Mouse (Mus musculus) spleen, postnatal 36 days (tissue): Measurements from ENCODE around the gene Rnf145.

Experiments used
- DNase-seq, 2 experiments: peaks; one replicate each; pipeline ENCODE4 v3.0.0; 2022; ENCODE audit warnings: low spot score in 2 of 2, mixed read lengths in 1 of 2

Rnf145 gene

DNA sequence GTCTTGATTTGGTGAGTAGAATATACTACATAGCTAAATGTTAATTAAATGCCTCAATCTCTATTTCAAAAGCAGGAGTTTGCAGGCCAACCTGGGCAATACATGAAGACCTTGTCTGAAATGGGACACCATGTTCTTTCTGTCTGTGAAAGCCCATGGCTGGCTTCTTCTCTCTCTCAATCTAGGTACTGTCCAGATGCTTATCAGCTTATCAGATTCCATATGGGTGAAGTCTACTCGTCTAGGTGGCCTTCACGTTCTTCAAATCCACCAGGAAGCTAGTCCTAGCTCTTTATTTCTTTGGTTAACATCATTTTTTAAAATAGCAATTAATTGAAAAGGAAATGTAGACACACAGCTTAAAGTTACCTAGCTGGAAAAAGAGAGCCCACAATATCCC lies 8.9 kb upstream of the Rnf145 start:
- no peak for DNase-seq

DNA sequence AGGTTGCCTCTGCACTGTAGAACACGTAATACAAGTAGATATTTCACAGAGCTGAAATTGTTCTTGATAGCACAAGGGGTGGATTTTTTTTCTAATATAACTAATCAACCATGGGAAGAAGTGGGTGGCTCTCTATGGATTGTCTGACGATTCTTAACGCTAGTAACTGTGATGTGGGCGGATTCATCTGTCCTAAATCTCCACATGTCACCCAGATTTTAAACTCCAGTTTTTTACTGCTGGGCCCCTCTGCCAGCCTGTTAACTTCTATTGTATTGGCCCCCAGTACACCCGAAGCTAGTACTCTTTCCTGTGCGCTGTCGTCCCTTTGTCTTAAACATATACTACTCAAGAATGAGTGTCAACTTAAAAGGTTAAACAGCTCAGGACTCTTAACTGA lies 8.4 kb upstream of the Rnf145 start:
- no peak for DNase-seq

DNA sequence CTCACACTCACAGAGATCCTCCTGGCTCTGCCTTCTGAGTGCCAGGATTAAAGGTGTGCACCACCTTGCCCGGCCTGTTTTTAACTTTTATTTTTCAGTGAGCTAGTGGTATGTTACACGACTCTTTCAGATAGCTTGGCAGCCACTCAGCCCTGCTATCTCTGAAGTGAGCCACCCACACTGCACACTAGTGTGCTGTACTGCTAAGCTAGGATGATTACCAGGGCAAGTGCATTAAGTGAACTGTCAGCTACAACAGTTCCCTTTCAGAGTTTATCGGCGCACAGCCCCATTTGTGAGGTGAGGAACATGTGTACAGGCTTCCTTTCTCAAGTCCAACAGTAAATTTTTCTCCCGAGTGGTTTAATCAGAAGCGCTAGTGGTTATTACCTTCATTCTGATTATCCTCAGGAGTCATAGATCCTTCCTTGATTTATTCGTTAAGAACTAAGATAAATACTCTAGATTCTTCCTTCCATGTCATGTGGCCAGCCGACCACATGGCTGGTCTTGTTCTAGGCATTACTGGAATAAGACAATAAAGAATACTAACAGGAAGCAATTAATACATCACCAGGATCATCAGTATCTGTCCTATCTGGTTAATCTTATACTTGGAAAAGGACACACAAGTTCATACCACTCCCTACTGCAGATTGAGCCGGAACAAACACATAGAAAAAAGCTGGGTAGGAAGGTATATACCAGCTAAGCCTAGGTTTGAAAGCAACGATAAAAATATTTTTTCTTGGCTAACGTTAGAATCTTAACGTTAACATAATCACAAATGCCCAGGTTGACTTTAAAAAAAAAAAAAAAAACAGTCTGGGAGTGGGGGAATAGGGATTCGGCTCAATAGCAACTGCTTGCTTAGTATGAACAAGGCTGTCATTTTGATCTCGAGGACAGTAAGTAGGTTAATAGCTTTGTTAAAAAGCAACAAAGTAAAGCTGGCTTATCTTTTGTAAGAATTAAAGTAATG lies 6.4 kb upstream of the Rnf145 start:
- DNase-seq: peak; percentile 53 to 71

DNA sequence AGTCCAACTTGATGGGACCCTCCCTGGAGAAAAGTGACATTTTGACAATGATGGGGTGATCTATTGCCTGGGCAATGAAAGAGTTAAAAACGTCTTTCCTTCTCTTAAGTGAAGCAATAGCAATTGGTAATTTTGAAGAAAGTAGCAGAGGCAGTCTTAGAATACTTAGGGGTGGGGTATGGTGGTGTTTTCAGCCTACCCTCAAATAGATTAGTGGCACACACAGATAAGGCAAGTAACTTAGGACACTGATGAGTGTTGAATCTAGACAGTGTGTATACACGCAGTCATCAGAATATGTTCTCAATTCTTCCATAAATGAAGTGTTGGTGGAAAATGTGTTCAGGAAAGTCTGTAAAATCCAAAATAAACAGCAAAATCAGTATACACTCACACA lies 5.7 kb upstream of the Rnf145 start:
- no peak for DNase-seq

DNA sequence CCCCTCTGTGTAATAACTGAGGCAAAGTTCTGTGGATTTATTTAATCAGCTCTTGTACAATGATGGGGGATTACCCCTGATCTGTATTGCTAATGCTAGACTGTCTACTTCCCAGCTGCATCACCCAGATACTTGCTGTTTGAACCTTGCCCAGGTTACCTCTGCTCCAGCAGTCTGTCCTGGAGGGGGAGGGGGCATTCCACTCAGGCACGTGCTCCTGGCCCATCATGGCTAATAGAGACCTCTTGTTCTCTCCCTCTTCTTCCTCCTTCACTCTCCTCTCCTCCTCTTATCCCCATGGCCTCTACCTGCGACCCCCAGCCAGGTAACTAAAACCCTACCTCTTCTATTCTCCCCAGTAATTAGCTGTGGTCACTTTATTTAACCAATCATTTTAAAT lies 4.1 kb upstream of the Rnf145 start:
- DNase-seq: no peak

DNA sequence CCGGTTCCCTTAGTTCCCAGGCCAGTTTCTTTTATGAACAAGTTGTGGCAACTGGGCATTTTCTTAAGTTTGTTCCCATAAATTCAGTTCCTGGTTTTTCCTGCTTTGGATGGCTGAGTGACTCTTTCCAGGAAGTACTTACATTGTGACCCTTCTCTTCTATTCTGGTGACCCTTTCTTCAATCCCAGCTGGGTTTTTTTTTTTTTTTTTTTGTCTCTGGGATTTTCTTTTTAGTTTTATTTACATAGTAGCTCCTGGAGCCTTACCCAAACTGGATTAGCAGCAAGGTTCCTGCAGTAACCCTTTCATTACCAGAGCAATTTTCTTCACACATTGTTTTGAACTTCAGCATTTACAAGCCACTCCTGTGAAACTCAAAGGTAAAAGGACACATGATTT lies 2.4 kb upstream of the Rnf145 start:
- no peak for DNase-seq

DNA sequence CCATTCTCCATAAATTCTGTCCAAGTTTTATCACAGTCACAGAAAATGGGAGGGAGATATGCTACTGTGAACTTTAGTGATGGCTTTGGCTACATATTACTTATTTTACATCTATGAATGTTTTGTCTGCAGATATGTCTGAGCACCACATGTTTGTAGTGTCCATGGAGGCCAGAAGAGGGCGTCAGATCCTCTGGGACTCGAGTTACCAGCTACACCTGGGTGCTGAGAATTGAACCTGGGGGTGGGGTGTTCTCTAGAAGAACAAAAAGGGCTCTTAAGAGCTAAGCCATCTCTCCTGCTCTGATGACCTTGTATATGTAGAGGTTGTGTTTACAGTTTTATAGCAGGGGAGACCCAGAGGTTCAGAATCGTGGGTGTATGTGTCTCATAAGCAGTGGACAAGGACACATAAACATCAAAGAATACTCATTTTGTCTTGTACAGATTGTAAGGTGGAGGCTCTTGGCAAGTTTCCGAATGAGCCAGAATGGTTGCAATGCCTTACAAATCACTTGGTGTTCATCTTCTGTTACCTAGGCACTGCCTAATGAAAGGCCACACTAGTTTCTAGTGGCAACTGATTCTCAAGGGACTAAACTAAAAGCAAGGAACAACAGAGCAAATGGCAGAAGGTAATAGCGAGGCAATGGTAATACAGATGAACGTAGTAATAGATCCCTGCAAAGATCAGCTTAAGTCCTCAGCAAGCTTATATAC lies 1.0 kb upstream of the Rnf145 start:
- no peak for DNase-seq

DNA sequence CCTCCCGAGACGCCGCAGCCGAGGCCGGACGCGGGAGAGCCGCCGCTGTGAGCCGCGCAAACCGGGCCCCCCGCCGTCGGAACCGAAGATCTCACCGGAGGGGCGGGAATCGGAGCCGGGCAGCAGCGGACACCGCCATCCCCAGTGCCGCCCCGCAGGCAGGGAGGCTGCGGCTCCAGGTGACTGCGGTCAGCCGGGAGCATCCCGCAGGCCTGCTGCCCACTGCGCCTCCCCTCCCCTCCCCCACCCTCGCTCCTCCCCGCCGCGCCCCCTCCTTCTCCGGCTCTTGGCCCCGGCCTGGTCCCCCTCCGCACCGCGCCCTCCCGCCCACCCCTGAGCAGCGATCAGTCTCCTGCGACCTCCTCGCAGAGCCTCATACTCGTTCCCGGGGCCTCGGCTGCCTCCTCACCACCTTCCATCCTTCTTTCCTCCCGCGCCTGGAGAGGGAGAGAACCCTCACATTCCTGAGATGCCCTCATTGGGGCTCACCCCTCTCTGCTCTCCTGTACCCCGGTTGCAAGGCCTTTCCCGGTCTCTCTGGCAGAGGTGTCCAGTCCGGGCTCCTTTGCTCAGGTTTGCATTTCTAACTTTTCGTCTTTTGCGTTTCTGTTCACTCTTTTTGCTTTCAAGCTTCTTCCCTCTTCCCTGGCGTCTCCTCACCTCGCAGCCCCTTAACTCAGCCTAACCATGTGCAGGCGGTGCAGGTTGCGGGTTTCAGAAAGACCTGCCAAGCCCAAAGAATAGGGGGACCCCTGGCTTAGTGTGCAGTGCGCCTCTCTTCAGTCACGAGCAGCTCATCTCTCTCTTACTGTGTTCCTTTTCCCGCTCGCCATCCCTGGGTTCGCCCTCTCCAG lies 559 bp downstream of the Rnf145 start:
- DNase-seq: peak in 1 of 2 experiments; percentile 30

DNA sequence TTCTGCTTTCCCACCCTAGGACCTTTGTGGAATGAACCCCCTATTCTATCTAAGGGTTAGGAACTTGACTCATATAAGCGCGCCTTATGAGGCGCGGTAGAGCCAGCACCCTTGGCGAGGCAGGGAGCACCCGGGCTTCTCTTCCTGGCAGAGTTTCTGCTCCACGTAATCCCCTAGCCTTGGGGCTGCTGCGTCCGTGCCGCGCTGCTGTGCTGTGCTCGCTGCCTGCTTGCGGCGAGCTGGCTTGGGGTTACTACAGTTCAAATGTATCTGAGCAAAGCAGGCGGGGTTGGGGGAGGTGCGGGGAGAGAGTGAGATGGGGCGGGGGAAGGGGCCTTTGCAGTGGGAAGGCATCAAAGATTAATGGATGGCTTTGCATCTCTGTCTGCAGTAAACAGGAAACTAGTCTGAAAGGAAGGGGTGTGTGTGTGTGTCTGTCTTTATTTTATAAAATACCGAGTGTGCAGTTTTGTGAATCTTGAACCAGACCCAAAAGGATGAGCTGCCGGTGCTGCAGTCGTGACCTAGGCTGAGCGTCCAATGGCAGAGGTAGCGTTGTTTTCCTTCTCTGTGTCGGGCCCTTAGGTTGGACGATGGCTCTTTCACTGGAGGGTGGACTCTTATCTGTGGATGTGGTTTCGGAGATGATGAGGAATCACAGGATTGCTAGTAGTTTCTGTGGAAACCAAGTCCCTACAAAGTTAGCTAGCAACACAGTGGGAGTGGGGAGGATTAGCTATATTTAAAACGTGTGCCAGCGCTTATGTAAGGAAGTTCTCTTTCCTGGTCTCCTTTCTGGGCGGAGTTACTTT lies 1.4 kb downstream of the Rnf145 start:
- peak; percentile 85 to 90 for DNase-seq

DNA sequence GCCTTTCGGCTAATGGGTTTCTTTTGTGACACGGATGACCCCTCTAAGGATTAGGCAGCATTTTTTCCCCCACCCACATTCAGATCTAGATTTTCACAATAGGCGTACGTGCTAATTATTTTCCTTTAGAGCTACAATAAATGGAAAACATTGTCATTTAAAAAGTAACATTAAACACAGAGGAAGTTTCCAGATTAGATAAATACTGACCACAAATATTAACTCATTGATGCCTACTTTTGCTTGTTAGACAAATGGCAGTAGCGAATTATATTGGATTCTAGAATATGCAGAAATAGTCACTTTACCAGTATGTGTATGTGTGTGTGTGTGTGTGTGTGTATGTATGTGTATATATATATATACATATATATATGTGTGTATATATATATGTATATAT lies 3.8 kb downstream of the Rnf145 start:
- no peak for DNase-seq

DNA sequence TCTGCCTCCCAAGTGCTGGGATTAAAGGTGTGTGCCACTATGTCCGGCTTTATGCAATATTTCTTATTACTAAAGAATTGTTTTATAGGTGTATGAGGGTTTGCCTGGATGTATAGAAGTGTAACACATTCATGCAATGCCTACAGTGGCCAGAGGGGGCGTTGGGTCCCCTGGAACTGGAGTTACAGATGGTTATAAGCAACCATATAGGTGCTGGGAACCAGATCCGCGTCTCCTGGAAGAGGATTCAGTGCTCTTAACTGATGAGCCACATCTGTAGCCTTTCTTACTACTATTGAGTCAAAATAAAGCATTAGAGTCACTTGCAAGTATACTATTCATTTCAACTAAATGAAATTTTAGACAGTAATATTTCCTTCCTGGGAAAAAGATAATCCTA lies 7.0 kb downstream of the Rnf145 start:
- no peak for DNase-seq

DNA sequence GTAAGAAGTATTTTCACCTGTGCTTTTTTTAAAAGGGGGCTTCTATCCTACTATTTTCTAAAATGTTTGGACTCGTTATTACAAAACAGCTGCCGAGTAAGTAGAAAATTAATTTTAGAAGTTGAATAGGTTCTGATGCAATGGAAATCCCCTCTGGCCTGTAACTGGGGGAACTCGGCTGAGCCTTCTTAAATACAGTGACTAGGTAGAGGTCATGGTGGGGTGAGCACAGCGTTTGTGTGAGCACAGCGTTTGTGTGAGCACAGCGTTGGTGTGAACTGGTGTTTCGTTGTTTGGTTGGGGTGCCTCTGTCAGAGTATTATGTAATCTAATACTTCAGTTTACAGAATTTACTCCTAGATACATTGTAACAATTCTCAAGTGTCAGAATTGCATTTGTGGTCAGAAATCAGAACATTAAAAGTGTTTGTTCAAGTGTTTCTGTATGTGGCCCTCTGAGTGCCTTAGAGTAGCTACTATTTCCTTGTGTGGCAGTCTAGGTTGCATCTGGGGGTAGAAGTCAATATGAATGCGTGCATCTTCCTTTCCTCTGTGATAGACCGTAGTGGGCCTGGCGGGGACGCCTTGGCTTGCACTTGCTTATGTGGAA lies 8.0 kb downstream of the Rnf145 start:
- peak; percentile 62 to 72 for DNase-seq

DNA sequence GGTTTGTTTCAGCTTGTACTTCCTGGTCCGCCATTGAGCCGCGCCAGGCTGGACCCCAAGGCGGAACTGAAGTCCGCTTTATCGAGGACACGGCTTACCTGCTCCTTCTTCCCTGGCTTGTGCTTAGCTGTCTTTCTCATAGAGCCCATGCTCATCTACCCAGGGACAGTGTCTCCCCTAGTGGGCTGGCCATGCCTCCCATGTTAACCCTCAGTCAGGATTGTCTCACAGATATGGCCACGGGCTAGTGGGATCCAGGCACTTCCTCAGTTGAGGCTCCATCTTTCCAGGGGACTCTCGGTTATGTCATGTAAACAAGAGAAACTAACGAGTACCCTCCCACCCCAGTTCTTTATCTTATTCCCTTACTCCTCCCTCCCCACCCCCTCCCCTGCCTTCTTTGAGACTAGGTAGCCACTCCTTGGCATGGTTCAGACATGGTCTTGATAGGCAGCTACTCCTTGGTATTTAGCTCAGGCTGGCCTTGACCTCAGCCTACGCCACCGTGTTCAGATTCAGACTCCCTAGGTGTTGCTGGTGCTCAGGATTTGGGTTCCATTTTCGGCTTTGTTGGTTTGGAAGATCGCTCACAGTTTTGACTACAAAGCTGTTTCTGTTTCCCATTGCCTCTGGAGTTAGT lies 9.9 kb downstream of the Rnf145 start:
- no peak for DNase-seq

DNA sequence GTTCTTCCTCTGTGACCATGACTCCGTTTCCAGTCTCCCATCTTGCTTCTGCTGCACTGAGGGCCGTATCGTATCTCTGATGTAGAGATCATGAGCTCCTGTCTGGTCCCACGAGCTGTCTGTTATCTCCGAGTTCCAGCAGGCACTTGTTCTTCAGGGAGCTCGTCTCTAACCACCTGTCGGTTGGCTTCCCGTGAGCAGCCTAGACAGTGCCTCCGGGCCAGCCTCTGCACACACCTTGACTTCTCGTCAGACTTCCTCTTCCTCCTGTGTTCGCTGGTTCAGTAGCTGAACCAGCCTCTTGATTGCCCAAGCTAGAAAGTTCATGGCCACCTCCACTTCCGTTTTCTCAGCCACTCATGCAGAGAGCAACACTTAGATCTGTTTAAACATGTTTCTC lies 10.4 kb downstream of the Rnf145 start:
- DNase-seq: peak; percentile 86 to 87

DNA sequence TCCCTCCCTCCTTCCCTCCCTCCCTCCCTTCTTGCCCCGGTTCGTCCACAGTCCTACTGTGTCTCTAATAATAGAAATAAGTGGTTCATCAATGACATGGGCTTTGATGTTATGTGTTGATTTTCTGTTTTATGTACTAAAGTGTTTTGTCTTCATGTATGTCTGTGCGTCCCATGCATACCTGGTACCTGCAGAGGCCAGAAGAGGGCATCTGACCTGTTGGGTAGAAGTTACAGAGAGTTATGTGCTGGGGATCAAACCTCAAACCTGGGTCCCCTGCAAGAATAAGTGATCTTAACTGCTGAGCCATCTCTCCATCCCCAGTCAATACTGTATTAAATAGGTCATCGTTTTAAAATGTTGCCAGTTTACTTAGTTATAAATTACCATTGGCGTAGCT lies 11.0 kb downstream of the Rnf145 start:
- DNase-seq: no peak

DNA sequence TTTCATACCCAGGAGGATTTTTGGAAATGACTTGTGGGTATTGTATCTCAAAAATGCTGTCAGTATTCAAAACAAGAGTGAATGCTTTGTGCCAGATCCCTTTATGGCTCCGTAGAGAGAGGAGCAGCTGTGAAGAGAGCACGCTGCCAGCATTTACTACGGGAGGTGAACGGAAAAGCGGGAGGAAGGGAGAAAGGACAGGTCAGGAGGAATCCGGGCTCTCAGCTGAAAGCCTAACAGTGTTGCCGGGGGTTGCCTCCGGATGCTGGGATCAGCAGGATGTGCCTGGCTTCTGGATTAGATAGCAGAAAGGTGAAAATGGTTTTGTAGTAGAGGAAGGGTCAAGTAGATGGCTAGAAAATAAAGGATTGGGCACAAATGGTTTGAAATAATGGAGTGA lies 11.6 kb downstream of the Rnf145 start:
- no peak for DNase-seq

DNA sequence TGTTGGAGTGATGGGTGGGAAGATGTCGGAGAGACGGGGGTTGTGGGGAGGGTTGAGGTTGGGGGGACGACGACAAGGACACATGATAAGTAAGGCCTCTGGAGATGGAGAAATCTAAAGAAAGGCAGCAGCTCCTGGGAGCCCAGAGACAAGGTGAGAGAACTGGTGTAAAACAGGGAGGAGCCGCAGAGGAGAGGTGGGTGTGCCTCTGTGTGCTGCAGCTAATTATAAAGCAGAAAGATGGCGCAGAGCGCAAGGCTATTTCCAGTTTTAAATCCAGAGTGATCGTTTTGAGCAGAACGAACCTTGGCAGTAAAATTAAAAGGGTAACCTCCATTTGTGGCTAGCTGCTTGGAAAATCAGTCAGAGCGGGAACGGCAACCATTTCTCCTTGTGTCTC lies 12.1 kb downstream of the Rnf145 start:
- no peak for DNase-seq

DNA sequence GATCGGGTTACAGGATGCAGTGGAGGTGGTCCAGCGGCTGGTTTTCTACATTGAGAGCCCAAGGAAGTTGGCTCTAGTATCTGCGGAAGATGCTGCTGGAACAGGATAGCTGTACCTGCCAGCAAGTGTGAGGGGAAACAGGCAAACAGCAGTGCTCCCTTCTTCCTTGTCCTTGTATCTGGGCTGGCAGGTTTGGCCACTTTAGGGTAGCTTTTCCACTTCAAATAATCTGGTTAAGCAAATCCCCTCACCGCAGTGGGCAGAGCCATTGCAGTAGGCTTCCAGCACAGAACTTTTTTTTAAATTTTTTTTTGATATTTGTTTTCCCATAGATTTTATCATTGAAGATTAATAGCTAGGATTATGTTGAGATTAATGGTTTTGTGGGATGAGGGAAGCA lies 12.9 kb downstream of the Rnf145 start:
- no peak for DNase-seq

DNA sequence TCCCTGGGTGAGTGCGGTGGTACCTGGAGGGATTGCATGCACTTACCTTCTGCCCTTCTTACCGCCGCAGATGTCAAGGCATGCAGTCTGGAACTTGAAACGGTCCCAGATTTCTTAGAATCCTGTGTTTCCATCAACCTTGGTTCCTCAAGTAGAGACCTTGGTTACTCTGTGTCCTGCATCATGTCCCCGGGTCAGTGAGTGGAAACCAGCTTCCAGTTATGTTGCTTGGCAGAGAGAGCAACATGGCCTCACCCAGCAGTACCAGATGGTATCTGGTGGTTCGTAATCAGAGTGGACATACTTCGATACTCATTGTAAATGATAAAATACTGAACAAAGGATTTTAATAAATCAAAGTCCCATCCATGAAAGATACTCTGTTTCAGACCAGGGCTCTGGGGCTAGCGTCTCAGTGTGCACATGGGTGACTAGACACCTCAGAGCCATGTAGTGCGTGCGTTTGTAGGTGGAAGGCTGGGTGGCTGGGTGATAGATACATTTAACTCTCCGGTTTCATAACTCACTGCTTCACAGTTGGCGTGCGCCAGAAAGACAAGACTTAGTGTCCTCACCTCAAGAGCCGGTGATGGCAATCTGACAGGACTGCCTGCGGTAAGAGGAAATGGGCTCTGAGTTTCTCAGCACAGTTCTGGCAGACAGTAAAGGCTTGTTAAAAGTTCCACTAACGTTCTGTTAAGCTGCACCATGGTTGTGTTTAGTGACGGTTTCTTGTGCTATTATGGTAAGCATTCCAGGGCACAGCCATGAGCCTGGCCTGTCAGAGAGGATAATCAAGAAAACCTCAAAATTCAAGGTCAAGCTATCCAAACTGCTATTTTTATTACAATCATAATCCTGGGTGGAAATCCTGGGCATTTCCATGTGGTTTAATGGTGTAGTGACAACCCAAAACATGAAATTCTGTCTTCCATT lies 14.3 kb downstream of the Rnf145 start:
- no peak for DNase-seq
